Mouse (Mus musculus) hindbrain, postnatal 0 days (tissue): ENCODE measurements around the gene Hcar1. TPM values are rescaled to one million over a fixed set of nuclear protein-coding genes. Genes with fewer than 3 reads are reported as not detected.

ENCODE experiments used
- ATAC-seq: fragments of 200-750 bp; cut with Nextera tagmentation; 2 replicates; pipeline ENCODE4 v1.8.0; 2017; ENCODE audit warnings: mild to moderate bottlenecking, moderate TSS enrichment, moderate library complexity
- DNase-seq: peaks from one replicate; pipeline ENCODE4 v3.0.0-alpha.2; 2015; ENCODE audit warnings: low spot score
- H3K27ac ChIP-seq: fragments of 300-500 bp; sonication (generic); 2 replicates; pipeline ENCODE4 v1.5.1; 2014; ENCODE audit warnings: mild to moderate bottlenecking
- H3K27me3 ChIP-seq: fragments of 300-500 bp; sonication (generic); 2 replicates; pipeline ENCODE4 v1.6.1; 2014; ENCODE audit warnings: low read length, mixed read lengths; ENCODE audit not compliant: insufficient read depth
- H3K36me3 ChIP-seq: fragments of 300-500 bp; sonication (generic); 2 replicates; pipeline ENCODE4 v1.6.1; 2014; ENCODE audit warnings: low read length, mixed read lengths; ENCODE audit not compliant: insufficient read depth
- H3K4me1 ChIP-seq: fragments of 300-500 bp; sonication (generic); 2 replicates; pipeline ENCODE4 v1.6.1; 2014; ENCODE audit warnings: antibody characterized with exemption, low read length, mixed read lengths; ENCODE audit not compliant: insufficient read depth
- H3K4me2 ChIP-seq: fragments of 300-500 bp; sonication (generic); 2 replicates; pipeline ENCODE4 v1.6.1; 2014; ENCODE audit warnings: low read depth, mild to moderate bottlenecking, low read length, moderate library complexity, mixed read lengths
- H3K4me3 ChIP-seq: fragments of 300-500 bp; sonication (generic); 2 replicates; pipeline ENCODE4 v1.5.1; 2014; ENCODE audit warnings: low read length
- H3K9ac ChIP-seq: fragments of 300-500 bp; sonication (generic); replicated peaks from 2 replicates; pipeline ENCODE4 v1.6.1; 2014; ENCODE audit warnings: mild to moderate bottlenecking, low read length, moderate library complexity, mixed read lengths
- H3K9me3 ChIP-seq: fragments of 300-500 bp; sonication (generic); 2 replicates; pipeline ENCODE4 v1.6.1; 2016; ENCODE audit warnings: low read length, mixed read lengths
- CTCF ChIP-seq: IDR thresholded peaks from 2 replicates; pipeline ENCODE4 v1.5.1; 2016; ENCODE audit warnings: antibody characterized with exemption, control low read depth, low read depth
- WGBS: fragments of 180-500 bp; shearing (Covaris S2); extraction: QIAGEN DNeasy Blood & Tissue Kit; methylation state at CpG from one replicate; pipeline ENCODE4 v1.1.7; 2014; 5-methylcytosine and 5-hydroxymethylcytosine counted together
- polyA plus RNA-seq: library from polyadenylated mRNA; unstranded; fragments of >200 nt; fragmentation: Nextera tagmentation; extraction: Ambion mirVana; gene quantifications from 2 replicates; pipeline ENCODE4 v1.2.1, GENCODE M21; 2015
- total RNA-seq: library from RNA; depleted of rRNA; stranded (reverse); fragments of >200 nt; gene quantifications from 2 replicates; pipeline ENCODE4 v1.2.3, GENCODE M21; 2014

The Hcar1 gene
- total and polyA plus RNA-seq, 2 experiments from 2014 or later = 0.88 to 1.4 TPM

GRCm38 (mm10) chr5:123890312-123890711 lies 10.5 kb upstream of the Hcar1 start:
- Histone ChIP-seq H3K9me3 (no peaks in the 10 kb centered on the region), H3K4me2 (no peak overlapping the region), H3K36me3 (no peaks in the 10 kb centered on the region), H3K4me1 (no peaks in the 10 kb centered on the region), H3K27me3 (no peaks in the 10 kb centered on the region), H3K4me3 (no peak overlapping the region), H3K27ac (no peak overlapping the region), H3K9ac (no peak overlapping the region)
- DNase-seq (no peak), ATAC-seq (no peak)
- TF ChIP-seq CTCF = no peak
- 75% methylated on average over 2 of the region's 2 CpGs for WGBS

GRCm38 (mm10) chr5:123886365-123886764 lies 6.5 kb upstream of the Hcar1 start:
- no peaks in the 10 kb centered on the region for H3K27me3 ChIP-seq
- no peak for TF ChIP-seq CTCF
- no peak for DNase-seq
- H3K4me1 ChIP-seq = no peaks in the 10 kb centered on the region
- H3K4me3 ChIP-seq = no peak overlapping the region
- ATAC-seq = no peak
- H3K9me3 ChIP-seq = no peaks in the 10 kb centered on the region
- 80% methylated on average over 3 of the region's 3 CpGs for WGBS
- no peak overlapping the region for H3K27ac ChIP-seq
- no peaks in the 10 kb centered on the region for H3K36me3 ChIP-seq
- H3K9ac ChIP-seq = no peak overlapping the region
- no peak overlapping the region for H3K4me2 ChIP-seq

- 67% methylated on average over 10 of the region's 10 CpGs for WGBS
- DNase-seq (no peak), ATAC-seq (no peak)
- Histone ChIP-seq H3K9me3 (no peaks in the 10 kb centered on the region), H3K4me3 (no peak overlapping the region), H3K4me2 (no peak overlapping the region), H3K36me3 (no peaks in the 10 kb centered on the region), H3K9ac (no peak overlapping the region), H3K4me1 (no peaks in the 10 kb centered on the region), H3K27me3 (no peaks in the 10 kb centered on the region), H3K27ac (no peak overlapping the region)
- TF ChIP-seq CTCF = no peak
Measured at GRCm38 (mm10) chr5:123884332-123884731, 4.5 kb upstream of the Hcar1 start.

GRCm38 (mm10) chr5:123883891-123884290 lies 4.1 kb upstream of the Hcar1 start:
- no peak for TF ChIP-seq CTCF
- ATAC-seq (no peak), DNase-seq (no peak)
- 74% methylated on average over 7 of the region's 7 CpGs for WGBS
- Histone ChIP-seq H3K27ac (no peak overlapping the region), H3K27me3 (no peaks in the 10 kb centered on the region), H3K9me3 (no peaks in the 10 kb centered on the region), H3K4me2 (no peak overlapping the region), H3K36me3 (no peaks in the 10 kb centered on the region), H3K4me1 (no peaks in the 10 kb centered on the region), H3K4me3 (no peak overlapping the region), H3K9ac (no peak overlapping the region)

- Histone ChIP-seq H3K9ac (no peak overlapping the region), H3K4me2 (no peak overlapping the region), H3K9me3 (no peaks in the 10 kb centered on the region), H3K4me1 (no peaks in the 10 kb centered on the region), H3K27ac (no peak overlapping the region), H3K36me3 (no peaks in the 10 kb centered on the region), H3K27me3 (no peaks in the 10 kb centered on the region), H3K4me3 (no peak overlapping the region)
- DNase-seq (no peak), ATAC-seq (no peak)
- TF ChIP-seq CTCF = peak; percentile 5; the same call in 1 of the 2 replicates
- WGBS = 82% methylated on average over 14 of the region's 14 CpGs
Measured at GRCm38 (mm10) chr5:123880778-123881177, 958 bp upstream of the Hcar1 start.

- no peaks in the 10 kb centered on the region for H3K27me3 ChIP-seq
- WGBS = 63% methylated on average over 14 of the region's 14 CpGs
- H3K4me1 ChIP-seq = no peaks in the 10 kb centered on the region
- no peaks in the 10 kb centered on the region for H3K36me3 ChIP-seq
- no peak for DNase-seq
- no peaks in the 10 kb centered on the region for H3K9me3 ChIP-seq
- no peak overlapping the region for H3K9ac ChIP-seq
- TF ChIP-seq CTCF = no peak
- H3K27ac ChIP-seq = no peak overlapping the region
- ATAC-seq = no peak
- H3K4me3 ChIP-seq = no peak overlapping the region
- peak overlapping the region; percentile 17; the same call in 1 of the 2 replicates for H3K4me2 ChIP-seq
Measured at GRCm38 (mm10) chr5:123878056-123878455, 1.8 kb downstream of the Hcar1 start.

GRCm38 (mm10) chr5:123874177-123874576 lies 5.6 kb downstream of the Hcar1 start:
- no peak overlapping the region for H3K27ac ChIP-seq
- WGBS = 85% methylated on average over 5 of the region's 5 CpGs
- no peak for ATAC-seq

More at GRCm38 (mm10) chr5:123874177-123874576, 5.6 kb downstream of the Hcar1 start:
- no peak for DNase-seq
- Histone ChIP-seq H3K4me3 (no peak overlapping the region), H3K27me3 (no peaks in the 10 kb centered on the region), H3K9me3 (no peaks in the 10 kb centered on the region), H3K4me1 (no peaks in the 10 kb centered on the region), H3K4me2 (no peak overlapping the region), H3K36me3 (no peaks in the 10 kb centered on the region), H3K9ac (no peak overlapping the region)
- TF ChIP-seq CTCF = no peak
